Mouse (Mus musculus) heart, embryonic 14.5 days (tissue): Measurements from ENCODE around the gene Eif3k. TPM values are rescaled to one million over a fixed set of nuclear protein-coding genes. Genes with fewer than 3 reads are reported as not detected.

ENCODE experiments used
- ATAC-seq: fragments of 200-750 bp; cut with Nextera tagmentation; 2 replicates; pipeline ENCODE4 v1.8.0; 2017; ENCODE audit warnings: low read depth, moderate TSS enrichment; ENCODE audit not compliant: insufficient number of reproducible peaks, insufficient read depth, low FRiP score
- H3K27ac ChIP-seq, 2 experiments: fragments of 200-500 bp in 1 of 2; fragments of 300-500 bp in 1 of 2; sonication (generic) in 1 of 2; replicated peaks in 1 of 2; 2 replicates each; pipeline ENCODE4 v1.5.1; 2012 to 2014; ENCODE audit warnings: low read depth in 2 of 2, low read length in 2 of 2, control low read depth in 1 of 2, mild to moderate bottlenecking in 1 of 2, mixed read lengths in 1 of 2; ENCODE audit not compliant: control insufficient read depth in 1 of 2, insufficient read depth in 1 of 2
- H3K27me3 ChIP-seq: fragments of 300-500 bp; sonication (generic); 2 replicates; pipeline ENCODE4 v1.6.1; 2014; ENCODE audit warnings: mild to moderate bottlenecking, low read length, control low read depth; ENCODE audit not compliant: control insufficient read depth, insufficient read depth
- H3K36me3 ChIP-seq: fragments of 300-500 bp; sonication (generic); 2 replicates; pipeline ENCODE4 v1.6.1; 2014; ENCODE audit warnings: mild to moderate bottlenecking, control low read depth, low read length, mixed read lengths; ENCODE audit not compliant: control insufficient read depth, insufficient read depth
- H3K4me1 ChIP-seq, 2 experiments: fragments of 200-500 bp in 1 of 2; fragments of 300-500 bp in 1 of 2; sonication (generic) in 1 of 2; 2 replicates each; pipeline ENCODE4 v1.6.1; 2012 to 2014; ENCODE audit warnings: low read length in 2 of 2, control low read depth in 1 of 2, mixed read lengths in 1 of 2; ENCODE audit not compliant: control insufficient read depth in 2 of 2, insufficient read depth in 2 of 2
- H3K4me2 ChIP-seq: fragments of 300-500 bp; sonication (generic); 2 replicates; pipeline ENCODE4 v1.6.1; 2014; ENCODE audit warnings: mild to moderate bottlenecking, low read length
- H3K4me3 ChIP-seq, 2 experiments: fragments of 200-500 bp in 1 of 2; fragments of 300-500 bp in 1 of 2; sonication (generic) in 1 of 2; 2 replicates each; pipeline ENCODE4 v1.5.1; 2012 to 2014; ENCODE audit warnings: low read length in 2 of 2, mild to moderate bottlenecking in 2 of 2, control low read depth in 1 of 2, low read depth in 1 of 2, moderate library complexity in 1 of 2; ENCODE audit not compliant: control insufficient read depth in 1 of 2, insufficient read depth in 1 of 2
- H3K9ac ChIP-seq: fragments of 300-500 bp; sonication (generic); 2 replicates; pipeline ENCODE4 v1.6.1; 2014; ENCODE audit warnings: mild to moderate bottlenecking, low read length
- H3K9me3 ChIP-seq: fragments of 300-500 bp; sonication (generic); 2 replicates; pipeline ENCODE4 v1.6.1; 2016; ENCODE audit warnings: low read length, control low read depth; ENCODE audit not compliant: control insufficient read depth
- WGBS: fragments of 180-500 bp; shearing (Covaris S2); extraction: QIAGEN DNeasy Blood & Tissue Kit; methylation state at CpG from one replicate; pipeline ENCODE4 v1.1.7; 2014; 5-methylcytosine and 5-hydroxymethylcytosine counted together
- polyA plus RNA-seq: library from polyadenylated mRNA; unstranded; fragments of >200 nt; fragmentation: Nextera tagmentation; extraction: Ambion mirVana; gene quantifications from 2 replicates; pipeline ENCODE4 v1.2.1, GENCODE M21; 2014

The Eif3k gene
- polyA plus RNA-seq, 1 experiment from 2014 or later = 319 TPM

DNA sequence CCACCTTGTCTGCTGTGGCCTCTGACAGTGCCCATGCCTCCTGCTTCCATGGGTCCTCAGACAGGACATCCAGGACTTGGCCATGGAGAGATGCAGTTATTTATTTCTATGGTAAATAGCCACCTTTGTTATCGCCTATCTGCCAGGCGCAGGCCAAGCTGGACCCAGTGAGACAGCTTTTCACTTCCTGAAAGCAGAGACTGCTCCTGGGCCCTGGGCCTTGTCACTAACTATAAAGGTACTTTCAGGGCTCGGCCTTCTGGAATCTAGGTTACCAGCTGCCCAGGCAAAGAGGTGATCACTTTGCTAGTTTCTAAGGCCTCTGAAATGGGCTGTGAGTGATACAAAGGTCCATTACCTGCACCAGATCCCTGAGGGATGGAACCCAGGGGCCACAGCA, 56.9 kb downstream of the Eif3k start:
- H3K27me3 ChIP-seq = no peaks in the 10 kb centered on the region
- peaks cover 10% of the 10 kb centered on the region; the same call in 1 of the 2 replicates for H3K36me3 ChIP-seq
- WGBS = 45% methylated on average over 3 of the region's 3 CpGs
- H3K27ac ChIP-seq = peak overlapping the region; percentile 96 to 99
- H3K4me2 ChIP-seq = peak overlapping the region; percentile 54
- H3K4me3 ChIP-seq = no peak overlapping the region
- peak overlapping the region; percentile 72 for H3K9ac ChIP-seq
- peaks cover 70 to 80% of the 10 kb centered on the region in 2 experiments for H3K4me1 ChIP-seq
- ATAC-seq = no peak
- H3K9me3 ChIP-seq = no peaks in the 10 kb centered on the region

DNA sequence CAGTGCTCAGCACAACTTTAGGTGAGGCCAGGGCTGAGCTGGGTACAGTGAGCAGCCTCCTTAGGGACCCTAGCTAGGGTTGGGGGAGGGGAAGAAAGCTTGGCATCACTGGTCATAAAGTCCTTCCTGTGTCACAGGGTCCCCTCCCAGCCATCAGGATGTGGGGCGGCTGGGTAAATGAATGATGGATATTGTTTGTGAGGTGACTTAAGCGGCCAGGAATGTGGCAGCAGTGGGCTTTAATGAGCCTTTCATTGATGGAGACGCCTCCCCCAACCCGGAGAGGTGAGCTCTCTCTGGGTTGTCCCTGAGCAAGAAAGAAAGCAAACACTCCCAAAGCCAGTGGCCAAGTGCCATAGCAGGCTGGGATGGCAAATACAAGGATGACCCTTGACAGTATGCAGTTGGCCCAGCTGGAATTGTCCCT, 57.8 kb downstream of the Eif3k start:
- 4% methylated on average over 4 of the region's 4 CpGs for WGBS
- 0 out of 2 replicates have a peak, but pooled peaks have one; percentile 10 for ATAC-seq
- Histone ChIP-seq H3K36me3 (peaks cover 13% of the 10 kb centered on the region), H3K4me2 (0 out of 2 replicates have a peak overlapping the region, but pooled peaks have one; percentile 54), H3K27me3 (no peaks in the 10 kb centered on the region), H3K9ac (peak overlapping the region; percentile 72), H3K4me1 (peaks cover 73 to 81% of the 10 kb centered on the region in 2 experiments), H3K4me3 (no peak overlapping the region), H3K9me3 (no peaks in the 10 kb centered on the region), H3K27ac (peak overlapping the region; percentile 96 to 99)

DNA sequence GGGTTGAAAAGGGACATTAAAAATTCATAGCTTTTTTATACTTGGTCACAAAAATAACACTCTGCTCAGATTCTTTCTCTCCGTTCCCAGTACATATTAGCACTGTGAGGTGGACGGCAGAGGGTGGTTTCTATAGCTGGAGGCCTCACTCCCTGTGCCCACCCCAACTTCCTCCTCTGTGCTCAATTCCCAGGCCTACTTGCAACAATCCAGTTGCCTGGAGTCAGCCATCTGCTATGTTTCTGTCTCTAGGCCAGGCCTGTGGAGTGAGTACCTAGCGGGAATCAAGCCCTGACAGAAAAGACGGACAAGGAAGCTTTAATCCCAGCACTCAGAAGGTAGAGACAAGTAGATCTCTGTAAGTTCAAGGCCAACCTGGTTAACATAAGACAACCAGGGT, 59.1 kb downstream of the Eif3k start:
- no peak overlapping the region for H3K4me2 ChIP-seq
- WGBS = 48% methylated on average over 4 of the region's 4 CpGs
- peak overlapping the region; percentile 72; the same call in 1 of the 2 replicates for H3K9ac ChIP-seq
- H3K4me1 ChIP-seq = peaks cover 78 to 94% of the 10 kb centered on the region in 2 experiments
- H3K27me3 ChIP-seq = no peaks in the 10 kb centered on the region
- no peak for ATAC-seq
- peak overlapping the region; percentile 49 to 99 for H3K27ac ChIP-seq
- peaks cover 22% of the 10 kb centered on the region for H3K36me3 ChIP-seq
- H3K9me3 ChIP-seq = no peaks in the 10 kb centered on the region
- H3K4me3 ChIP-seq = no peak overlapping the region

DNA sequence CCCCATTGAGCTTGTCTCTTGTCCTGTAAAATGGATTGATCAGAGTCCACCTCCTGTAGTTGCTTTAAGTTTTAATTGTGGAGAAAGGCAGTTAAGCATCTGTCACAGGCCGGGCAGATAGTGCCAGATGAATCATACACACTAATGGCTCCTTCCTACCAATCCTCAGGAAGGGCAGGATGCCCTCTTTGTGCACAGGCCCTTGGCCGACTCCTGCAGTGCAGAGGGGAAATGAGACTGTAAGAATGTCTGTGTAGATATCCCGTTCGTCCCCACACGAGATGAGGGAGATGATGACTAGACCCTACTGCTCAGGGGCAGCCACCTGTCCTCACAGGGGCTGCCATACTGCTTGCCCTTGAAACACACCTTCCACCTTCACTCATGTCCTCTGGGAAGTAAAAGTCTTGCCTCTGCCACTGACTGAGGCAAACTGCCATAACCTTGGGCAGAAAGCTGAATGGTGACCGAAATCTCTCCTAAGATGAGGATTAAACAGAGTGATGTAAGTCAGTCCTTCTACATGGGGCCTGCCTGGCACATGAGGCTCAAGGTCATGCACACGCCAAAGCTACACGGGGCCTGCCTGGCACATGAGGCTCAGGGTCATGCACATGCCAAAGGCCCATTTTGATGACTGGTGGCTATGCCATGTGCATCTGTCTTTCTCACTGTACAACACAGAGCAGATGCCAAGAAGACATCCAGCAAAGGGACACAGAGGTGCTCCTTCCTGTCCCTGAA, 59.8 kb downstream of the Eif3k start:
- no peak for ATAC-seq
- Histone ChIP-seq H3K4me1 (peaks cover 78 to 95% of the 10 kb centered on the region in 2 experiments), H3K27me3 (no peaks in the 10 kb centered on the region), H3K4me2 (no peak overlapping the region), H3K9ac (peak overlapping the region; percentile 72; the same call in 1 of the 2 replicates), H3K9me3 (no peaks in the 10 kb centered on the region), H3K36me3 (peaks cover 30% of the 10 kb centered on the region), H3K27ac (peak overlapping the region; percentile 95 to 99), H3K4me3 (no peak overlapping the region)
- WGBS = 57% methylated on average over 8 of the region's 8 CpGs

Other genes with a start within 250 kb of the Eif3k start
- 129 and 135 TPM in 2 replicates for gene Mrps12, start 240.0 kb downstream of the Eif3k start, polyA plus RNA-seq
- 18.8 and 20.3 TPM in 2 replicates for gene Sars2, start 239.9 kb downstream of the Eif3k start, polyA plus RNA-seq
- not detected in 2 replicates for gene Ccer2, start 225.7 kb downstream of the Eif3k start, polyA plus RNA-seq
- gene Sirt2, start 215.1 kb downstream of the Eif3k start, polyA plus RNA-seq = 56.4 and 57.7 TPM in 2 replicates
- gene Nfkbib, start 214.4 kb downstream of the Eif3k start, polyA plus RNA-seq = 25.7 and 29.5 TPM in 2 replicates
- gene Rinl, start 192.9 kb downstream of the Eif3k start, polyA plus RNA-seq = 2.1 and 3.7 TPM in 2 replicates
- 151 and 155 TPM in 2 replicates for gene Hnrnpl, start 173.3 kb downstream of the Eif3k start, polyA plus RNA-seq
- gene Ech1, start 156.6 kb downstream of the Eif3k start, polyA plus RNA-seq = 252 and 254 TPM in 2 replicates
- gene Lgals4, start 148.0 kb downstream of the Eif3k start, polyA plus RNA-seq = 4.7 and 4.8 TPM in 2 replicates
- 1.3 and 2.6 TPM in 2 replicates for gene Lgals7, start 118.0 kb downstream of the Eif3k start, polyA plus RNA-seq
- 0.27 and 0.46 TPM in 2 replicates for gene Capn12, start 100.4 kb downstream of the Eif3k start, polyA plus RNA-seq
- gene Actn4, start 19.5 kb downstream of the Eif3k start, polyA plus RNA-seq = 221 and 228 TPM in 2 replicates
- 2.8 and 3.3 TPM in 2 replicates for gene Map4k1, start 186 bp upstream of the Eif3k start, polyA plus RNA-seq
- 0.05 and 0.08 TPM in 2 replicates for gene Ryr1, start 143.3 kb upstream of the Eif3k start, polyA plus RNA-seq
- 0.39 and 0.43 TPM in 2 replicates for gene Rasgrp4, start 153.0 kb upstream of the Eif3k start, polyA plus RNA-seq
- 13.9 and 14.4 TPM in 2 replicates for gene Fam98c, start 174.4 kb upstream of the Eif3k start, polyA plus RNA-seq
- 0.28 and 0.86 TPM in 2 replicates for gene Ggn, start 188.3 kb upstream of the Eif3k start, polyA plus RNA-seq
- 1.3 and 1.6 TPM in 2 replicates for gene Spred3, start 188.5 kb upstream of the Eif3k start, polyA plus RNA-seq
- gene Psmd8, start 198.8 kb upstream of the Eif3k start, polyA plus RNA-seq = 227 and 241 TPM in 2 replicates
- gene Catsperg1, start 232.2 kb upstream of the Eif3k start, polyA plus RNA-seq = 0.44 and 0.66 TPM in 2 replicates